Mouse (Mus musculus) left cerebral cortex, adult 8-10 months (tissue): ENCODE measurements around the gene Rfng. TPM values are rescaled to one million over a fixed set of nuclear protein-coding genes. Genes with fewer than 3 reads are reported as not detected.
"Not testable (repeated sequence)": the region's sequence is repeated elsewhere in the genome, so short reads cannot be mapped to it uniquely, and the experiment has no call there.

Experiments used
- DNase-seq, 2 experiments: peaks; one replicate each; pipeline ENCODE4 v3.0.0; 2022; ENCODE audit warnings: low spot score in 2 of 2
- total RNA-seq, 4 experiments: library from RNA; stranded (reverse); gene quantifications; 2 replicates each; pipeline ENCODE4 v1.2.4; 2022

Rfng gene
- total RNA-seq, 4 experiments from 2014 or later: 49.0 to 56.6 (median 52.3) TPM

DNA sequence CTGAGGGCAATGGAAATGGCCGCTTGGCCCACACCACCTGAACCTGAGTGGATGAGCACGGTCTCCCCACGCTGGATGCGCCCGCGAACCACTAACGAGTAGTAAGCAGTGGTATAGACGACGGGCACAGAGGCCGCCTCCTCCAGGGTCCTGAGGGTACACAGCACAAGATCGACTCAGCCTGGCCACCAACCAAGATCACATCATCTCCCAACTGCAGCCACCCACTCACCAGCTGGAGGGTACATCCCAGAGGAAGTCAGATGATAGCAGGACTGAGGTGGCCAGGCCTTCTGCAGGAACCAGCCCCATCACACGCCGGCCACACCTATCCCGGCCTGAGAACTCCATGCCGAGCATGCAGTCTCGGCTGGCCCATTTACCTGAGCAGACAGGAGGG is 28.1 kb upstream of the Rfng start:
- no peak for DNase-seq

GRCm38 (mm10) chr11:120808010-120808409 is 24.0 kb upstream of the Rfng start:
- DNase-seq: no peak

DNA sequence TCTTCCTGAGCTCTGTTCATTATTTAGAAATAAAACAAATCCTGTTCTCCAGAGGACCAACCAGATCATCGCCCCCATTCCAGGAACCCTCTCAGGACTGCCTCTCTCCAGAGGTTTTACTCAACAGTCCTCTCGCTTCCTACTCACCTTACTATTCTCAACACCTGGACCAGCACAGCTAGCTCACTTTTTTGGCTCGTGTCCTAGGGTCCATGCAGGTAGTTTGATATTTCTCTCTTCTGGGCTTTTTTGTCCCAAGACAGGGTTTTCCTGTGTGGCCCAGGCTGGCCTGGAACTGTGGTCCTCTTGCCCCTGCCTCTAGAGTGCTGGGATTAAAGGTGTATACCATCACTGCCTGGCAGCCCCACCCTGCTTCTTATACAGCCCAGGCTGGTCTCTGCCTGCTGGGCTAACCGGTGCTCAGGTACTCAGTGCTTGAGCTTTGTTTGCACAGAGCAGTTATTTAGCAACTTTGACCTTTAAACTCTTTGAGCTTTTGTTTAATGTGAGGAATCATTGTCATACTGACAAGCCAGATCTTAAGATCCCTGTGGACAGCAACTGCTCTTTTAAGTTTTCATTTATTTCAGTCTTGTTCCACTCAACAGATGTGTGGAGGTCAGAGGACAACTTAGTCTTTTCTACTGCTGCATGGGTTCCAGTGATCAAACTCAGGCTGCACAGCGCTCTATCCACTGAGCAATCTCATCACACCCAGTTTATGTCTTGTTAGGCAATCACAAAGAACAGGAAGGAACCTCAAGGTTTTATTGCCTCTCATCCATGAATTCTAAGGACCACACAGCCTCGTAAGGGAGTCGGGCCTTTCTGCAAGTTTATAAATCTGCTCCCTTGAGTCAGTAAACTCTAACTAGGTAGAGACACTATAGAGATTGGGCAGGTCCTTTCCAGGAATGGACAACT is 21.6 kb upstream of the Rfng start:
- DNase-seq: no peak

DNA sequence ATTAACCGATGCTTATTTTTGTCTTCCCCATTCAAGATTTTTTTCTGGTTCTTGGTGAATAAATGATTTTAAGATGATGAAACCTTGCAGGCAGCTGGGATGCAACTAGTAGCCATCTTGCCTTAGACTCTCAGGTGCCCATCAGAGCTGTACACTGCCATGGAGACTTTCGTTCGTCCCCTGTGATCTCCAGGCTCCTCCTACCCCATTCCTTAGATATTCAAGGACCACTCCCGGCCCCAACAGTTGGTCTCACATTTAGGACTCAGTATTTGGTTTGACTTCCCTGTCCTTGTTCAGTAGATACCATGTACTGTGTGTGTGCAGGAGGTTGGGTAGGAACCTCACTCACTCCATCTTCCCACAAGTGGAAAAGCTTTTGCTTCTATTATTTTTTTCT is 20.8 kb upstream of the Rfng start:
- no peak for DNase-seq

- no peak for DNase-seq
Measured at GRCm38 (mm10) chr11:120804274-120804673, 20.3 kb upstream of the Rfng start.

- DNase-seq: peak in 1 of 2 experiments; percentile 72
Measured at GRCm38 (mm10) chr11:120800061-120800904, 16.3 kb upstream of the Rfng start.

- no peak for DNase-seq
Measured at GRCm38 (mm10) chr11:120799316-120799890, 15.4 kb upstream of the Rfng start.

DNA sequence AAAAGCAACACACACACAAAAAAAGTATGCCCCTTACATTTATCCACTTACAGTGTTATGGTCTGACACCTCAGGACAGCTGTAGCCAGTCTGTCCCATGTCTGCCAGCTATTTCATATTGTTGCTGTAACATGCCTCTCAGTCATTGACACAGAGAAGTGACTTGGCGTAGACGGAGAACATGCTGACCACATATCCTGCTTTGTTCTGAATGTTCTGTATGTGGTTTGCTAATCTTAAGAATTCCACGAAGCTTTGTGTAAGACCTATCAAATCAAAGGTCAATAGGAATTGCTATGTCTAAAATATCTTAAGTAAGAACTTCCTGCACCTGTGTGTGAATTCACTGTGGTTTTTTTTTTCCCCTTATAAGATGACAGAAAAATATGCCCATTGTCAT is 14.2 kb upstream of the Rfng start:
- no peak for DNase-seq

GRCm38 (mm10) chr11:120796614-120796946 is 12.6 kb upstream of the Rfng start:
- DNase-seq: no peak

GRCm38 (mm10) chr11:120795756-120796613 is 12.0 kb upstream of the Rfng start, which contains the start of gene Dus1l:
Dus1l (minus strand) TSS chr11:120796403.
- DNase-seq: peak; percentile 89 to 99

GRCm38 (mm10) chr11:120792652-120793051 is 8.6 kb upstream of the Rfng start:
- no peak for DNase-seq

DNA sequence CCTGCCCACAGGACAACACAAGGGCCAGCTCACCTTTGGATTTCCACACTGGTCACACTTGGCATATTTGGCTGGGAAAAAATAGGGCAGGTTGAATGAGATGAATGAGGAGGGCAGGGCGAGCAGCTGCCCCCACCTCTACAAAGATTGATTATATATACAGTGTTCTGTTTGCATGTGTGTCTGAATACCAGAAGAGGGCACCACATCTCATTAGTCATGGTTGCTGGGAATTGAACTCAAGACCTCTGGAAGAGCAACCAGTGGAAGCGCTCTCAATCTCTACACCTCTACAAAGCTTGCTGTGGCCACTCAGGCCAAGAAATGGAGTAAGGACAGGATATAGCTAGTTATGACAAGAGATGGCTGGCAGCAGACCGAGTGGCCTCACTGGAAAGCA is 5.8 kb upstream of the Rfng start:
- no peak for DNase-seq

DNA sequence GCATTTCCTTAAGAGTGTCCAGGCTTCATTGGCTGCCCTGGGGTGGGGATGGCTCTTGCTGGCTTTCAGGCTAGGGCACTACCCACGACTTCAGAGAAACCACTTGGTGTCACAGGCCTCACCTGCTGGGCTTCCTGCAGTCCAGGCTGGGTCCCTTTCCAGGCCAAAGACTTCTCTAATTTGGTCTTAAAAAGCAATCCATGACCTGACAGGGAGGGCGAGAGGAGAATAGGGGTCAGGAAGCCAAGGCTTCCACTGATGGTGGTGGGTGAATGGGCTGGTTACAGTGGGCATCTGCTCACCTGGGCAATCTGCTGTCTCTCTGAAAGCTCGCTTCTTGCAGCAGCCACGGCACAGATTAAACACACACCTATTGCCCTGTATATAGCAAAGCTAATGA is 5.3 kb upstream of the Rfng start:
- DNase-seq: no peak

DNA sequence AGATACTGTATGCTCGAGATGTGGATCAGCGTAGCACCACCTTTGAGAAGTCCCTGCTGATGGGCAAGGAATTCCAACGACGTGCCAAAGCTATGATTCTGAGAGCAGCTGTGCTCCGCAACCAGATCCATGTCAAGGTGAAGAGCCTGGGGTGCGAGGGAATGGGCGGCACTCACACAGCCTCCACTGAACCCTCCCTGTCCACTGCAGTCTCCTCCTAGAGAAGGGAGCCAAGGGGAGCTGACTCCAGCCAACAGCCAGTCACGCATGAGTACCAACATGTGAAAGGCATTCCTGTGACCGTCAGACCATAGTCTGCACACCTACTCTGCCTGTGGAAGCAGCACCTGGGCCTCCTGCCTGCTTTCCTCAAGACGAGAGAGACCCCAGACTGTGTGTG is 4.5 kb upstream of the Rfng start:
- not testable (repeated sequence) for DNase-seq

DNA sequence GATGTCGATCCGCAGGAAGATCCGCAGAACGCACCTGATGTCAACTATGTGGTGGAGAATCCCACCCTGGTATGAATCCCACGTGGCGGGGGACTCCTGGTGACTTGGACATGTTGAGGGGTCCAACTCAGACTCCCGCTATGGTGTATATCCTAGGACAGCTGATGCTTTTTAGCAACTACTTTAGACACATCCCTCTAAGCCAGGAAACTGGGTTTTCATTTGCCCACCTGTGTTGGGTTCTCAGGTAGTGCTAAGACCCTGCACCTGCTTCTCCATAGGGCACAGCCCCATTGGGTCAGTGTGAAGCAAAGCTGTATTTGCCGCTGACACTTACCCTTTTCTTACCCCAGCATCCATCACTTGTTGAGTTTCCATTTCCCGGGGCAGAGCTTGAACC is 1.1 kb upstream of the Rfng start:
- no peak for DNase-seq

- DNase-seq: no peak
Measured at GRCm38 (mm10) chr11:120783426-120784063, 462 bp downstream of the Rfng start.

DNA sequence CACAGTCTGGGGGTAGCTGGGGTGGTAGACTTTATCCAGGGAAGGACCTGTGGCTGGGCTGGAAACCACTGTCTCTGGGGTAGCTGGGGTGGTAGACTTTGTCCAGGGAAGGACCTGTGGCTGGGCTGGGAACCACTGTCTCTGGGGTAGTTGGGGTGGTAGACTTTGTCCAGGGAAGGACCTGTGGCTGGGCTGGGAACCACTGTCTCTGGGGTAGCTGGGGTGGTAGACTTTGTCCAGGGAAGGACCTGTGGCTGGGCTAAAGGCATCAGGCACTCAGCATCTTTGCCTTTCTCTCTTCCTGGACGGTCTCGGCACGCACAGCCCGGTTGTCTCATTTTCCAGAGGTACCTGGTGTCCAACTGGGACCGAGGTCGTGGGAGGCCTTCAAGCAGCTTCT is 2.6 kb downstream of the Rfng start:
- DNase-seq: not testable (repeated sequence)

- no peak for DNase-seq
Measured at GRCm38 (mm10) chr11:120779876-120780275, 4.1 kb downstream of the Rfng start.

DNA sequence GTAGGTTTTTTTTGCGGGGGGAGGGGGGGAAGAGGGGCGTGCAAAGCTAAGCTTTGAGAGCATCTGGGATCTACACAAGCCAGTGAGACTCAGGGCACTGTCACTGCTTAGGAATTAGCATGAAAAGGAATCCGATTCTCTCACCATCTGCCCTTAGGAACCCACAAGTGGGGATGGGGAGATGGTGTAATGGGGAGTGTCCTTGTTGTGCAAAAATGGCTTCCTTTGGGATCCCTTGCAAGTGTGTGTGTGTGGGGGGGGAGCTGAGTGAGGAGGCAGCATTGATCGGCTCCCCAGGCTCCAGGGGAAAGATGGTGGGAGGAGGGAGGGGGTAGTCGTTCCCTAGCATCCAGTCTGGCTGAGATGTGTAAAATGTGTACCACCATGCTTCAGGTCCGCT is 6.9 kb downstream of the Rfng start:
- no peak for DNase-seq

DNA sequence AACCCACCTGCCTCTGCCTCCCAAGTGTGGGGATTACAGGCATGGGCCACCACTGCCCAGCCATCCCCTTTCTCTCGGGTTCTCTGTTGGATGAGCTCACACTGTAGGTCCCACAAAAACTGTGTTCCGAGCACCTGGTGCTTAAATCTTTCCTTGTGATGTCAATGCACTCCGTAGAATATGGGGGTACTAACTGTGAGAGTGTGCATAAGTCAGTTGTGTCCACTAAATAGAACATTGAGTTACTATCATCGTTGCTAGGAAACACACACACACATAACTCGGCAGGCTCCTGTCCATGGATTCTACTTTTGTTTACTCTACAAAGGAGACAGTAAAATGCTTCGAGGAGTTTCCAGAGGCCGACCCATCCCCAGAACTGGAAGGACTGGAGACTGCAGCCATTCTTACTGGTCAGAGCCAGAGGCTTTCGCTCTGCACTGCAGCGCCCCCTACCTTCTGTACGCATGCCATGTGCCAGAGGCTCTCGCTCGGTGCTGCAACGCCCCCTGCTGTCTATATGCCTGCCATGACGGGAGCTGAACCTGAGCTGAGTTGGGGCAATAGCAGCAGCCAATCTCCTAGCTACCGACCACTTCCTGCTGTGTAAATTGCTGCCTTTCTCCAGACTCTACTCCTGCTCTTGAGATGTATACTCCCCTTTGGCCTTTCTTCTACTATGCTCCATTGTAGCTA is 8.1 kb downstream of the Rfng start:
- DNase-seq: peak; percentile 68 to 85
